Mouse (Mus musculus): ENCODE results near the gene Phf11a. TPM values are rescaled to one million over a fixed set of nuclear protein-coding genes. Genes with fewer than 3 reads are reported as not detected.
A peak's percentile ranks its signal among the peaks of the same experiment; 100 is the strongest.
"Not testable (repeated sequence)": the region's sequence is repeated elsewhere in the genome, so short reads cannot be mapped to it uniquely, and the experiment has no call there.

Gene Phf11a
- polyA plus RNA-seq, 1 experiment from 2014 or later = 0.11 TPM

DNA sequence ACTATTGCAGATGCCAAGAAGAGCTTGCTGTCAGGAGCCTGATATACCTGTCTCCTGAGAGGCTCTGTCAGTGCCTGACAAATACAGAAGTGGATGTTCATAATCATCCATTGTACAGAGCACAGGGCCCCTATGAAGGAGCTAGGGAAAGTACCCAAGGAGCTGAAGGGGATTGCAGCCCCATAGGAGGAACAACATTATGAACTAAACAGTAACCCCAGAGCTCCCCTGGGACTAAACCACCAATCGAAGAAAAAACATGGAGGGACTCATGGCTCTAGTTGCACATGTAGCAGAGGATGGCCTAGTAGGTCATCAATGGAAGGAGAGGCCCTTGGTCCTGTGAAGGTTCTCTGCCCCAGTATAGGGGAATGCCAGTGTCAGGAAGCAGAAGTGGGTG is 41.5 kb downstream of the Phf11a start:
- not testable (repeated sequence) for H3K4me3 ChIP-seq (ENCODE audit: low read length); ATAC-seq (ENCODE audit: low FRiP score, low TSS enrichment); H3K27ac ChIP-seq (ENCODE audit: low read length); H3K9me3 ChIP-seq (ENCODE audit: low read length); H3K9ac ChIP-seq (replicated peaks; ENCODE audit: low read length); H3K27me3 ChIP-seq (ENCODE audit: insufficient read depth, low read length); H3K36me3 ChIP-seq (ENCODE audit: insufficient read depth, low read length); H3K4me1 ChIP-seq (ENCODE audit: insufficient read depth, low read length); H3K4me2 ChIP-seq (replicated peaks; ENCODE audit: low read depth, low read length)
- whole genome bisulfite sequencing = 88% methylated on average over 1 of the region's 1 CpGs

DNA sequence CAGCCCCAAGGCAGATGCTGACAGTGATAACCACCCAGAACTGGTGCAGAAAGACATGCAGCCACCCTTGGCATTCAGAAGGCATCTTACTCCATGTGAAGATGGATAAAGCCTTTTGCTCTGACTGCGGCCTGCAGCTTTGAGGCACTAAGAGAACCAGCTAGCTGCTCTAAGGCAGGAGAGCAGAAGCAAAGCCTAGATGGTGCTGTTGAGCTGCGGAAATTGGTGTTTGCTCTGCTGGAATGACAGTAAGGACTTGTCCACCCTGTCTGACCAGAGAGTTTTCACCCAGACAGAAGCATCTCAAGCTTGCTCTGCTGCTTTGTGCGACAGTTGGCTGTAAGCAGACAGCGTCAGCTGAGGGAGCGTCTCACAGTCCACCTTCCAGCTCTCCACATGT is 47.0 kb downstream of the Phf11a start:
- not testable (repeated sequence) for H3K4me1 ChIP-seq (ENCODE audit: insufficient read depth, low read length); H3K36me3 ChIP-seq (ENCODE audit: insufficient read depth, low read length); H3K27me3 ChIP-seq (ENCODE audit: insufficient read depth, low read length); H3K9ac ChIP-seq (replicated peaks; ENCODE audit: low read length); H3K27ac ChIP-seq (ENCODE audit: low read length); H3K9me3 ChIP-seq (ENCODE audit: low read length); H3K4me2 ChIP-seq (replicated peaks; ENCODE audit: low read depth, low read length); H3K4me3 ChIP-seq (ENCODE audit: low read length)
- peak; percentile 46; the same call in 1 of the 2 replicates for ATAC-seq (ENCODE audit: low FRiP score, low TSS enrichment)
- 62% methylated on average over 5 of the region's 5 CpGs for WGBS

DNA sequence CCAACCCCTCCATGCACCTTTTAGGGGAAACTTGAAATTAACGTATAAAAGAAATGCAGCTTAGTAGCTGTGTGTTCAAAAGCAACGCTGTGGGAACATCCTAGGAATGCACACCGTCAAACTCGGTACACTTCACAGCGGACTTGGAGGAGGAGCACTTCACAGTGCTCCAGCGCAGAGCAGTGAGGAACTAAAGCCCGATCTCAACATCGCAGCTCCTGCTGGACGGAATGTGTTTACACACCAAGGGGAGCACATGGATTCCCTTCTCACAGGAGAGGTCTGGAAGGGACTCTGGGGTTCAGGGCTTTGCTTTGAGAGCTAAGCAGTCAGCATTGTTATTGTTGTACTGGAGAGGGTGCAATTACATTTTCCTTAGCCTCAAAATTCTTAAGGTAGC is 63.7 kb downstream of the Phf11a start:
- 88% methylated on average over 9 of the region's 9 CpGs for WGBS
- Histone ChIP-seq H3K4me2 (replicated peaks; ENCODE audit: low read depth, low read length) (no peak overlapping the region), H3K36me3 (ENCODE audit: insufficient read depth, low read length) (peaks cover 72% of the 10 kb centered on the region), H3K27me3 (ENCODE audit: insufficient read depth, low read length) (no peaks in the 10 kb centered on the region), H3K4me1 (ENCODE audit: insufficient read depth, low read length) (no peaks in the 10 kb centered on the region), H3K9me3 (ENCODE audit: low read length) (peaks cover 5% of the 10 kb centered on the region), H3K4me3 (ENCODE audit: low read length) (no peak overlapping the region), H3K27ac (ENCODE audit: low read length) (no peak overlapping the region), H3K9ac (replicated peaks; ENCODE audit: low read length) (no peak overlapping the region)
- ATAC-seq (ENCODE audit: low FRiP score, low TSS enrichment) = no peak

DNA sequence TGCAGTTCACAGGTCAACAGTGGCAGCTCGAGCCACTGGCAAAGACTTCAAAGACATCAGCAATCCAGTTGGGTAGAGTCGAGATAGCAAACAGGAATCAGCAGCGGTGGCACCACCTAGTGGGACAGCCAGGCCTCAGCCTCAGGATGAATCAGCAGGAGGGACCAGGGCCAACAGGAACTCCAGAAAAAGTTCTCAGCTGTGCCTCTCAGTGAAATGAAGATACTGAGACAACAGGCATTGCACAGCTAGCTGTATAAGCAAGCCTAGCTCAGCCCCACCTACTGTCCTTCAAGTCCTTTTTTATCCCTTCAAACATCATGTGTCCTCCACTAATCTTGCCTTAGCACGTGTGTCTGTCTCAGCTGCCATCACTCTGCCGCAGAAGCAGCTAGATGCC is 65.3 kb downstream of the Phf11a start:
- H3K4me3 ChIP-seq (ENCODE audit: low read length) = no peak overlapping the region
- no peak overlapping the region for H3K27ac ChIP-seq (ENCODE audit: low read length)
- peaks cover 73% of the 10 kb centered on the region for H3K36me3 ChIP-seq (ENCODE audit: insufficient read depth, low read length)
- H3K9ac ChIP-seq (replicated peaks; ENCODE audit: low read length) = no peak overlapping the region
- H3K4me2 ChIP-seq (replicated peaks; ENCODE audit: low read depth, low read length) = no peak overlapping the region
- H3K9me3 ChIP-seq (ENCODE audit: low read length) = no peaks in the 10 kb centered on the region
- H3K4me1 ChIP-seq (ENCODE audit: insufficient read depth, low read length) = no peaks in the 10 kb centered on the region
- ATAC-seq (ENCODE audit: low FRiP score, low TSS enrichment) = no peak
- 76% methylated on average over 5 of the region's 5 CpGs for WGBS
- no peaks in the 10 kb centered on the region for H3K27me3 ChIP-seq (ENCODE audit: insufficient read depth, low read length)

DNA sequence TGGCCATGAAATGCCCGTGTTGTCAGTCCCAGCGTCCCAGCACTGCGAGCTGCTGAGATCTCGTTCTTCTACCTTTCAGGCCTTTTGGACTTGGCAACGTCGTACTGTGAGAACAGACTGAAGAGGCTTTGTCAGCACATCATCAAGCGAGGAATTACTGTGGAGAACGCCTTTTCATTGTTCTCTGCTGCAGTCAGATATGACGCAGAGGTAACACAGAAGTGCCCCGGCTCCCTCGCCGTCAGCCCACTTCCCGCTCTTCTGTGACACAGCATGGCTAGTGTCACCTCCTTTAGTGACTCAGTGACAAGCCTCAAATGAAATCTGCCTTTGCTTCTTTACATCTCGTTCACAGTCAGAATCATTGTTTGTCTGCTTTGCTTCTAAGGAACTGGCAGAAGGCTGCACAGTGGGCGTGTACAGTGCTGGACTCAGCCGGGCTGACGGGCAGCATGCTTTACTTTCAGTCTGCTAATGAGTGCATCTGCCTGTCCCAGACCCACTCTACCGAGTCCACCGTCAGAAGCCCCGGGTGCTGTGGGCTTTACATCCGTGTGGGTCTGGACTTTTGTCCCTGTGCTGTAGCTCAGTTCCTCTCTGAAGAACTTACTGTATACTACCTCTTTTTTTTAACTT is 66.9 kb downstream of the Phf11a start:
- no peaks in the 10 kb centered on the region for H3K9me3 ChIP-seq (ENCODE audit: low read length)
- WGBS = 95% methylated on average over 21 of the region's 21 CpGs
- H3K4me2 ChIP-seq (replicated peaks; ENCODE audit: low read depth, low read length) = no peak overlapping the region
- no peak overlapping the region for H3K4me3 ChIP-seq (ENCODE audit: low read length)
- H3K4me1 ChIP-seq (ENCODE audit: insufficient read depth, low read length) = no peaks in the 10 kb centered on the region
- no peaks in the 10 kb centered on the region for H3K27me3 ChIP-seq (ENCODE audit: insufficient read depth, low read length)
- ATAC-seq (ENCODE audit: low FRiP score, low TSS enrichment) = no peak
- H3K36me3 ChIP-seq (ENCODE audit: insufficient read depth, low read length) = peaks cover 78% of the 10 kb centered on the region
- no peak overlapping the region for H3K27ac ChIP-seq (ENCODE audit: low read length)
- H3K9ac ChIP-seq (replicated peaks; ENCODE audit: low read length) = no peak overlapping the region

DNA sequence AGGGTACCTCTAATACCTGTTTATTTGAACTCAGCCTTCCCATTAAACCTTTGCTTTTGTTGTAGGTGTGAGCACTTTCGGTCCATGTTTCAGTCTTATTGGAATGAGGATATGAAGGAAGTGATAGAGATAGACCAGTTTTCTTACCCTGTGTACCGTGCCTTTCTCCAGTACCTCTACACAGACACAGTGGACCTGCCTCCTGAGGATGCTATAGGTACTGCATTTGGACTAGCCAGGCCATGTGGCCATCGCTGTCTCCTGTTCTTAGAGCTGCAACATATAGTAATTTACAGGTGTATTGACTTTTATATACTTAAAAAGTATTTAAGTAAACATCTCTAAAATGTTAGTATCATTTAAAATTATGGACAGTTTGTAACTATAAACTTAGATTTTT is 67.5 kb downstream of the Phf11a start:
- H3K4me3 ChIP-seq (ENCODE audit: low read length) = no peak overlapping the region
- no peak overlapping the region for H3K4me2 ChIP-seq (replicated peaks; ENCODE audit: low read depth, low read length)
- no peak for ATAC-seq (ENCODE audit: low FRiP score, low TSS enrichment)
- H3K36me3 ChIP-seq (ENCODE audit: insufficient read depth, low read length) = peaks cover 74% of the 10 kb centered on the region
- 94% methylated on average over 3 of the region's 3 CpGs for WGBS
- H3K27me3 ChIP-seq (ENCODE audit: insufficient read depth, low read length) = no peaks in the 10 kb centered on the region
- H3K9me3 ChIP-seq (ENCODE audit: low read length) = no peaks in the 10 kb centered on the region
- H3K4me1 ChIP-seq (ENCODE audit: insufficient read depth, low read length) = no peaks in the 10 kb centered on the region
- H3K9ac ChIP-seq (replicated peaks; ENCODE audit: low read length) = no peak overlapping the region
- H3K27ac ChIP-seq (ENCODE audit: low read length) = no peak overlapping the region

Other genes with a start within 250 kb of the Phf11a start
- not detected in 2 replicates for gene 1700129C05Rik, start 154.6 kb downstream of the Phf11a start, polyA plus RNA-seq (2015; fragmentation: Nextera tagmentation; extraction: Ambion mirVana)
- not detected in 2 replicates for gene Gm5142, start 118.8 kb downstream of the Phf11a start, polyA plus RNA-seq (2015; fragmentation: Nextera tagmentation; extraction: Ambion mirVana)
- gene Rcbtb1, start 96.3 kb downstream of the Phf11a start, polyA plus RNA-seq (2015; fragmentation: Nextera tagmentation; extraction: Ambion mirVana) = 64.2 and 65.0 TPM in 2 replicates
- gene Gm6904, start 37.3 kb downstream of the Phf11a start, polyA plus RNA-seq (2015; fragmentation: Nextera tagmentation; extraction: Ambion mirVana) = not detected in 2 replicates
- gene Phf11b, start 43.8 kb upstream of the Phf11a start, polyA plus RNA-seq (2015; fragmentation: Nextera tagmentation; extraction: Ambion mirVana) = 0.51 and 1.2 TPM in 2 replicates
- gene Phf11d, start 67.9 kb upstream of the Phf11a start, polyA plus RNA-seq (2015; fragmentation: Nextera tagmentation; extraction: Ambion mirVana) = 0.91 and 1.3 TPM in 2 replicates
- gene Phf11c, start 97.9 kb upstream of the Phf11a start, polyA plus RNA-seq (2015; fragmentation: Nextera tagmentation; extraction: Ambion mirVana) = 0.50 and 0.74 TPM in 2 replicates
- 10.2 and 10.7 TPM in 2 replicates for gene Setdb2, start 143.4 kb upstream of the Phf11a start, polyA plus RNA-seq (2015; fragmentation: Nextera tagmentation; extraction: Ambion mirVana)
- 43.6 and 43.7 TPM in 2 replicates for gene Cab39l, start 143.4 kb upstream of the Phf11a start, polyA plus RNA-seq (2015; fragmentation: Nextera tagmentation; extraction: Ambion mirVana)

Data from kidney, embryonic 16.5 days (tissue).